Mouse (Mus musculus): ENCODE results near the gene Cdc34. TPM values are rescaled to one million over a fixed set of nuclear protein-coding genes. Genes with fewer than 3 reads are reported as not detected.
"Not testable (repeated sequence)": the region's sequence is repeated elsewhere in the genome, so short reads cannot be mapped to it uniquely, and the experiment has no call there.

Gene Cdc34
- polyA plus RNA-seq, 1 experiment from 2014 or later, result 137 TPM

DNA sequence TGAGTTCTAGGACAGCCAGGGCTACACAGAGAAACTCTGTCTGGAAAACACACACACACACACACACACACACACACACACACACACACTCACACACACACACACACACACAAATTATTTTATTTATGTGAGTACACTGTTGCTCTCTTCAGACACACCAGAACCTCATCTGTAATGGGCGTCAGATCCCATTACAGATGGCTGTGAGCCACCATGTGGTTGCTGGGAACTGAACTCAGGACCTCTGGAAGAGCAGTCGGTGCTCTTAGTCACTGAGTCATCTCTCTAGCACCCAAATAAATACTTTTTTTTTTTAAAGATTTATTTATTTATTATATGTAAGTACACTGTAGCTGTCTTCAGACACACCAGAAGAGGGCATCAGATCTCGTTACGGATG is 21.0 kb downstream of the Cdc34 start:
- H3K4me3 ChIP-seq; H3K9ac ChIP-seq; H3K27me3 ChIP-seq; H3K9me3 ChIP-seq; H3K27ac ChIP-seq; H3K4me2 ChIP-seq (replicated peaks); ATAC-seq (ENCODE audit: insufficient number of reproducible peaks, insufficient read depth, low FRiP score, low TSS enrichment); H3K36me3 ChIP-seq: not testable (repeated sequence)
- H3K4me1 ChIP-seq, result peaks cover 29% of the 10 kb centered on the region
- WGBS, result 88% methylated on average over 4 of the region's 4 CpGs

DNA sequence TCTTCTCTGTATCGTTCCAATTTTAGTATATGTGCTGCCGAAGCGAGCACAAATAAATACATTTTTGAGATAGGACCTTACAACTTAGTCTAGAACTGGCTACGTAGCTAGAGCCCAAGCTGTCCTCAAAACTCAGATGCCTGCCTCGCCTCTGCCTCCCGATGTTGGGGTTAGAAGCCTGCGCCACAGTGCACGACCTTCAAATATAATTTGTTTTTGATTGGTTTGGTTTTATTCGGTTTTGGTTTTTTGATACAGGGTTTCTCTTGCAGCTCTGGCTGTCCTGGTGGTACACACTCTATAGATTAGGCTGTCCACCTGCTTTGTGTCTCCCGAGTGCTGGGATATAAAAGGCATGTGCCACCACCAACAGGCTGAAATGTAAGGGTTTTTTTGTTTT is 21.5 kb downstream of the Cdc34 start:
- Histone ChIP-seq H3K4me2 (replicated peaks) (peak overlapping the region; percentile 87), H3K36me3 (peaks cover 14% of the 10 kb centered on the region), H3K4me1 (peaks cover 29% of the 10 kb centered on the region), H3K9me3 (no peaks in the 10 kb centered on the region), H3K27me3 (no peaks in the 10 kb centered on the region), H3K4me3 (peak overlapping the region; percentile 81), H3K27ac (peak overlapping the region; percentile 65; the same call in 1 of the 2 replicates), H3K9ac (0 out of 2 replicates have a peak overlapping the region, but pooled peaks have one; percentile 38)
- ATAC-seq (ENCODE audit: insufficient number of reproducible peaks, insufficient read depth, low FRiP score, low TSS enrichment), result no peak
- 78% methylated on average over 10 of the region's 10 CpGs for WGBS

DNA sequence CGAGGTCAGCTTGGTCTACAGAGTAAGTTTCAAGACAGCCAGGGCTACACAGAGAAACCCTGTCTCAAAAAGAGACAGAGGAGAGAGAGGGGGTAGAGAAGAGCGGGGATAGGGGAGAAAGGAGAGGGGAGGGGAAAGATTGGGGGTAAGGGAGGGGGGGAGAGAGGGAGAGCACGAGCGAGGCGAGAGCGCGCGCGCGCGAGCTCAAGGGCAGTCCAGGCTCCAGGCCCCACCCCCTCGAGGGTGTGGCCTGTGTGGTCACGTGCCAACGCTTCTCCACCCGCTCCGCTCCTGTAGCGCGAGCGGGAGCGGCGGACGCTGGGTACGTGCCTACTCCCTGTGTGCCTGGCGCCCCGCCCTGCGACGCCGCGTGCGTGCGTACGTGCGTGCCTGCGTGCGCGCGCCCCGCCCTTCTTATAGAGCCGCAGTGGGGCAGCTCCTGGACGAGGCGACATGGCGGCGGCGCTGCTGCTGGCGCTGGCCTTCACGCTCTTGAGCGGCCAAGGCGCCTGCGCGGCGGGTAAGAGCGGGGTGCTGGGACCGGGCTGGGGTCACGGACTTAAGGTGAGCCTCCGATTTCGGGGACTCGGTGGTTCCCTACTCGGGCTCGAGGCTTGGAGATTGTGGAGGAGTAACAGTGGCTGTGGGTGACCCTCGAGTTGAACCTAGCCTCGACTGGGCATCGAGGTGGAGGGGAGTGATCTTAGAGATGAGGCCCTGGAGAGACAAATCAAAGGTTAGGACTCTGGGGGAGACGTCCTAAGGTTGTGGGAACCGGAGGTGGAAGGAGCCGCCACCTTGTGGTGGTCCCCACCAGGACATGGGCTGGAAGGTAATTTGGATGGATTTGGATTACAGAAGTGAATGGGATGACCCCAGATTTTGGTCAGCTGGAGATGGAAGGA is 22.3 kb downstream of the Cdc34 start, which contains the start of gene Bsg:
Gene Bsg, plus strand, starts transcription at position 427 of the 905 bp plus-strand sequence.
- Histone ChIP-seq H3K4me3 (peak within 1 kb of the TSS; percentile 81), H3K9ac (peak within 1 kb of the TSS; percentile 93), H3K36me3 (peaks cover 22% of the 10 kb centered on the region), H3K27ac (peak within 1 kb of the TSS; percentile 80), H3K4me2 (replicated peaks) (peak within 1 kb of the TSS; percentile 87), H3K9me3 (no peaks in the 10 kb centered on the region), H3K27me3 (no peaks in the 10 kb centered on the region), H3K4me1 (peaks cover 32% of the 10 kb centered on the region)
- peak; percentile 91 for ATAC-seq (ENCODE audit: insufficient number of reproducible peaks, insufficient read depth, low FRiP score, low TSS enrichment)
- WGBS, result under 1% methylated on average over 58 of the region's 65 CpGs

DNA sequence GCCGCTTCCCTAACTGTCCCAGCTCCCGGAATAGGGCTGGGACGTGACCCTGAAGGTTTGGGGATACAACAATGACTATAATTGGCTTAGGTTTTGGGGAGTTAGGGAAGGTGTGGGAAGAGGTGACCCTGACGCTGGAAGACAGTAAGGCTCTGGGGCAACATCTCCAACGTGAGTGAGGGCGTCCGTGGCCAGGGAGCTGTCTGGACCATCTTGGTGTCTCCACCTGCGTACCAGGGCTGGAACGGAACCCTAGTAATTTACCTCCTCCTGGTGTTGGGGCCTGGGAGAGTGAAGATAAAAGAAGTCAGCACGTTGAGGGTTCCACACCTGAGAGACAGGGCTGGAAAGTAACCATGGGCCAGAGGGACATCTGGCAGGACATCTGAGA is 23.0 kb downstream of the Cdc34 start:
- Histone ChIP-seq H3K27me3 (no peaks in the 10 kb centered on the region), H3K4me2 (replicated peaks) (peak overlapping the region; percentile 87), H3K36me3 (peaks cover 28% of the 10 kb centered on the region), H3K4me1 (peaks cover 32% of the 10 kb centered on the region), H3K27ac (no peak overlapping the region), H3K9me3 (no peaks in the 10 kb centered on the region), H3K9ac (peak overlapping the region; percentile 93), H3K4me3 (peak overlapping the region; percentile 81)
- no peak for ATAC-seq (ENCODE audit: insufficient number of reproducible peaks, insufficient read depth, low FRiP score, low TSS enrichment)
- WGBS, result 6% methylated on average over 10 of the region's 10 CpGs

DNA sequence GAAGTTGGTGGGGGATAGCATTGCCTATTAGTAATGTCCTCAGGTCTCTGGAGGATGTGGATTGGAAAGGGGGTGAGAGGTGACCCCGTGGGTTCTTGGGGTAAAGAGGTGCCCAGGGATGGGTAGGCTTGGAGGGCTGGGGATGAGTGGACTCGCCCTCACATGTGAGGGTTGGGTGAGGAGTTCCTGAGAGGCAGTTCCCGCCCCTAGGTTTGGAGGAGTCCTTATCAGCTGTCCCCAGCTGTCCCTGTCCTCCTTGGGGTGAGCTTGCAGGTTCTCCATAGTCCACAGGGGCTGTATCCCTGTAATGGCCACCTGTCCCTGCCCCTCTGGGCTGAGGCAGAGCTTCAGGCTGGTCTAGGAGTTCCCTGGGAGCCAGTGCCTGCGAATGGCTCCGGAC is 24.0 kb downstream of the Cdc34 start:
- no peaks in the 10 kb centered on the region for H3K9me3 ChIP-seq
- H3K27me3 ChIP-seq, result no peaks in the 10 kb centered on the region
- WGBS, result 87% methylated on average over 5 of the region's 5 CpGs
- peak overlapping the region; percentile 87 for H3K4me2 ChIP-seq (replicated peaks)
- H3K4me1 ChIP-seq, result peaks cover 32% of the 10 kb centered on the region
- no peak for ATAC-seq (ENCODE audit: insufficient number of reproducible peaks, insufficient read depth, low FRiP score, low TSS enrichment)
- H3K36me3 ChIP-seq, result peaks cover 38% of the 10 kb centered on the region
- peak overlapping the region; percentile 93 for H3K9ac ChIP-seq
- H3K4me3 ChIP-seq, result peak overlapping the region; percentile 81
- no peak overlapping the region for H3K27ac ChIP-seq

DNA sequence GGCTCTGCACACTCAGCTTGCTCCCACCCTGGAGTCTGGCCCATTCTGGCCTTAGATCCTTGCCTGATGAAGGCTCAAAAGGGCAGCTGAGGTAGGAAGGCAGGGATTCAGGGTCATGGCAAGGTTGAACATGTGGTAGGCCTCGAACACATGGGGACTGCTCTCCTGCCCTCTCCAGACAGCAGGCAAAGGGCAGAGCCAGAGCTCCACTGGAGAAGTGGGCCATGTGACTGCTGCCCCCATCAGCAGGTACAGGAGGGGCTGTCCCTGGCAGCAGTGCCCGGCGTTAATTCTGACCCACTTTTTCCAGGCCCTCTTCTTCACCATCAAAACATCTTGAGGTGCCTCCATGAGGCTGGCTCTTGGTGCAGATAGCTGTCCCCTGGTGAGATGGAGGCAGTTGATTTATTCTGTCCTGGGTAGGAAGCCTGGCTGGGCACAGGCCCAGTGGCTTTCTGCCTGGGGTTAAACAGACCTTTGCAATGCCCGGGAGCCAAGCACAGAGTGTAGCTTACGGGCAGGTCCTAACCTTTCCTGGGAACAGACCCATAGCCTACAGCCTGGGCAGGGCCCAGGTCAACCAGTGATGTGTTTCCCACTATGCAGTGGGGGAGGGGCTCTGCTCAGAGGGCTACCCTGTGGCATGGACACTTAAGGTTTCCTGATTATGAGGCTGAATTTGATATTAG is 24.6 kb downstream of the Cdc34 start:
- Histone ChIP-seq H3K9ac (peak overlapping the region; percentile 93), H3K4me3 (0 out of 2 replicates have a peak overlapping the region, but pooled peaks have one; percentile 81), H3K4me1 (peaks cover 27% of the 10 kb centered on the region), H3K9me3 (no peaks in the 10 kb centered on the region), H3K4me2 (replicated peaks) (peak overlapping the region; percentile 87), H3K27ac (no peak overlapping the region), H3K36me3 (peaks cover 44% of the 10 kb centered on the region), H3K27me3 (no peaks in the 10 kb centered on the region)
- no peak for ATAC-seq (ENCODE audit: insufficient number of reproducible peaks, insufficient read depth, low FRiP score, low TSS enrichment)
- 84% methylated on average over 5 of the region's 5 CpGs for WGBS

DNA sequence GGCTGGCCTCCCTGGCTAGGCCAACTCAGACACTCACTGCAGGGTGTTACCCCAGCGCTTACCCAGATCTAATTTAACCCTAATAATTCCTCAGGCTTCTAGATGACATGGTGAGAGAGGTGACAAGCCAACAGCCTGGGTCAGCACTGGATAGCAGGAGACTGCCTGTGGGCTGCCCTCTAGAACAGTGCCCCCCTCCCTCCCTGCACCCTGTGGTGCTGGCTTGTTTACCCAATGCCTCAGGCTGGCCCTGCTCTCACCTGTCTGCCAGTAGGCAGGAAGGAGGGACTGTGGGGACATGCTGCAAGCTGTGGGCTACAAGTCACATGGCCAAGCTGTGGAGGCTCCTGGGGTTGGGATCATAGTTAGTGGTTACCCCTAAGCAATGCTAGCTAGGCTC is 25.2 kb downstream of the Cdc34 start:
- H3K4me3 ChIP-seq, result no peak overlapping the region
- H3K9ac ChIP-seq, result no peak overlapping the region
- no peak for ATAC-seq (ENCODE audit: insufficient number of reproducible peaks, insufficient read depth, low FRiP score, low TSS enrichment)
- H3K4me1 ChIP-seq, result peaks cover 26% of the 10 kb centered on the region
- H3K4me2 ChIP-seq (replicated peaks), result no peak overlapping the region
- no peak overlapping the region for H3K27ac ChIP-seq
- no peaks in the 10 kb centered on the region for H3K9me3 ChIP-seq
- no peaks in the 10 kb centered on the region for H3K27me3 ChIP-seq
- WGBS, result 71% methylated on average over 1 of the region's 1 CpGs
- H3K36me3 ChIP-seq, result peaks cover 50% of the 10 kb centered on the region

DNA sequence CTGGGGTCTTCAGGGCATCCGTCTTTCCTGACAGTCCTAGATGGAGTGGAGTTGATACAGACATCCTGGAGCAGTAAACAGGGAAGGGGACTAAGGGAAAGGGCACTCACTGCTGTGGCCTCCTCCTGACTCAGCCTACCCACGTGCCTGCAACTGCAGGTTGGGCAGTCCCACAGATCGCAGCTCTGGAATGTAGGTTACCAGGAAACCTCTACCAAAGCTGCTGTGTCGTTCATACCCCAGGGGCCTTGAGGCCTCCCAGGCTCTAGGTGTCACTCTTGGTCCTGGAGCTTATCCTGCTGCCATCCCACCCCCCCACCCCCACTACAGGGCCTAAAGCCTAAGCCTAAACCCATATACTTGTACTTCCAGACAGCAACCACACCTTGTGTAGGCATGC is 25.8 kb downstream of the Cdc34 start:
- WGBS, result 69% methylated on average over 4 of the region's 4 CpGs
- peaks cover 51% of the 10 kb centered on the region for H3K36me3 ChIP-seq
- no peak overlapping the region for H3K4me3 ChIP-seq
- no peaks in the 10 kb centered on the region for H3K27me3 ChIP-seq
- H3K9me3 ChIP-seq, result no peaks in the 10 kb centered on the region
- no peak overlapping the region for H3K27ac ChIP-seq
- H3K4me1 ChIP-seq, result peaks cover 26% of the 10 kb centered on the region
- H3K9ac ChIP-seq, result no peak overlapping the region
- H3K4me2 ChIP-seq (replicated peaks), result no peak overlapping the region
- ATAC-seq (ENCODE audit: insufficient number of reproducible peaks, insufficient read depth, low FRiP score, low TSS enrichment), result no peak

DNA sequence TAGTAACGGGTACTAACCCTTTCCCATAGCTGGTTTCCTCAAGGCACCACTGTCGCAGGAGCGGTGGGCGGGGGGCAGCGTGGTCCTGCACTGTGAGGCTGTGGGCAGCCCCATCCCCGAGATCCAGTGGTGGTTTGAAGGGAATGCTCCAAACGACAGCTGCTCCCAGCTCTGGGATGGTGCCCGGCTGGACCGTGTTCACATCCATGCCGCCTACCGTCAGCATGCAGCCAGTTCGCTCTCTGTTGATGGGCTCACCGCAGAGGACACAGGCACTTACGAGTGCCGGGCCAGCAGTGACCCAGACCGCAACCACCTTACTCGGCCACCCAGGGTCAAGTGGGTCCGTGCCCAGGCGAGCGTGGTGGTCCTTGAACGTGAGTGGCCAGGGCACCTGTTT is 26.7 kb downstream of the Cdc34 start:
- no peak for ATAC-seq (ENCODE audit: insufficient number of reproducible peaks, insufficient read depth, low FRiP score, low TSS enrichment)
- Histone ChIP-seq H3K36me3 (peaks cover 51% of the 10 kb centered on the region), H3K4me3 (no peak overlapping the region), H3K27me3 (0 out of 2 replicates have a peak, but pooled peaks cover 2% of the 10 kb centered on the region), H3K27ac (no peak overlapping the region), H3K9ac (no peak overlapping the region), H3K4me2 (replicated peaks) (no peak overlapping the region), H3K9me3 (no peaks in the 10 kb centered on the region), H3K4me1 (peaks cover 26% of the 10 kb centered on the region)
- WGBS, result 89% methylated on average over 21 of the region's 21 CpGs

DNA sequence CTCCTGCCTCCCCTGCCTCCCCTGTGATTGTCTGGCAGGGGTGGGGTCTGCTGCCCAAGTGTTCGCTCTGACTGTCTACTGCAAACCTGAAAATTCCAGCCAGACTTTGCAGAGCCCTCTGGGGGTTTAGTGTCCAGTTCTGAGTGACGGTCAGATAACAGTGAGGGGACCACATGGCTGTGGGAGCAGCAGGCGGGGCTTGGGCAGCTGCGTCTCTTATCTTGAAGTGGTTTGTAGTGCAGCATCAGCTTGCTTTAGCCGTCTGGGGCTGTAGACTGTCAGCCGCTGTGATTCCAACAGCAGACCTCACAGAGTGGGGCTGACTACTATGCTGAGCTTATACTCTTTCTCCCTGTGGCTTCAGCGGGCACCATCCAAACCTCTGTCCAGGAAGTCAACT is 27.3 kb downstream of the Cdc34 start:
- H3K9me3 ChIP-seq, result no peaks in the 10 kb centered on the region
- no peak for ATAC-seq (ENCODE audit: insufficient number of reproducible peaks, insufficient read depth, low FRiP score, low TSS enrichment)
- WGBS, result 85% methylated on average over 7 of the region's 7 CpGs
- H3K9ac ChIP-seq, result no peak overlapping the region
- H3K4me3 ChIP-seq, result no peak overlapping the region
- H3K27me3 ChIP-seq, result 0 out of 2 replicates have a peak, but pooled peaks cover 8% of the 10 kb centered on the region
- no peak overlapping the region for H3K4me2 ChIP-seq (replicated peaks)
- H3K27ac ChIP-seq, result no peak overlapping the region
- H3K36me3 ChIP-seq, result peaks cover 51% of the 10 kb centered on the region
- peaks cover 26% of the 10 kb centered on the region for H3K4me1 ChIP-seq

DNA sequence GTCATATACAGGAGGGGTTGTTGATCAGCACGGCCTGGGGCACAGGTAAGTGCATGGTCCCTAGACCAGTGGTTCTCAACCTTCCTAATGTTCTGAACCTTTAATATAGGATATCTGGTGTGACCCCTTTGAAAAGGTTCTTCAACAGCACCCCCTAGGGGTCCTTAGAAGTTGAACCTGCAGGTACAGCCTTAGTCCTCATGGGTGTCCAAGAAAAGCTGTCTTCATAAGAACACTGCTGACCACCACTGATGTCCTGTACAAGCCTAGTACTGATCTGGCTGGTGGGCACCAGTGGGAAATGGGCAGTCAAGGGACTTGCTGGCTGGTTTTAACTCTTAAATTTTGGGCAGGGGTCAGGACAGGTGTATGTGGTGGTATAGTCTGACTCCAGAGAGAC is 30.0 kb downstream of the Cdc34 start:
- no peak overlapping the region for H3K4me3 ChIP-seq
- no peak overlapping the region for H3K27ac ChIP-seq
- peaks cover 11% of the 10 kb centered on the region for H3K4me1 ChIP-seq
- H3K36me3 ChIP-seq, result peaks cover 51% of the 10 kb centered on the region
- peaks cover 35% of the 10 kb centered on the region for H3K27me3 ChIP-seq
- H3K9ac ChIP-seq, result no peak overlapping the region
- no peaks in the 10 kb centered on the region for H3K9me3 ChIP-seq
- WGBS, result 89% methylated on average over 1 of the region's 1 CpGs
- ATAC-seq (ENCODE audit: insufficient number of reproducible peaks, insufficient read depth, low FRiP score, low TSS enrichment), result no peak
- no peak overlapping the region for H3K4me2 ChIP-seq (replicated peaks)

All from embryonic facial prominence, embryonic 12.5 days (tissue).